Mouse (Mus musculus) G1E (cell line): ENCODE results near the gene Pfas. TPM values are rescaled to one million over a fixed set of nuclear protein-coding genes. Genes with fewer than 3 reads are reported as not detected.

Experiments used
- ATAC-seq: 2 replicates; pipeline ENCODE4 v1.8.0; 2016; ENCODE audit warnings: mild to moderate bottlenecking; ENCODE audit not compliant: insufficient number of reproducible peaks, poor library complexity, low FRiP score, severe bottlenecking; ENCODE audit errors: extremely low read depth
- DNase-seq: peaks from one replicate; pipeline ENCODE4 v3.0.0; 2012; ENCODE audit warnings: low spot score
- H3K27me3 ChIP-seq: 2 replicates; pipeline ENCODE4 v1.6.1; 2012; ENCODE audit warnings: mild to moderate bottlenecking, low read length, inconsistent platforms; ENCODE audit not compliant: insufficient read depth
- H3K36me3 ChIP-seq: replicated peaks from 2 replicates; pipeline ENCODE3; 2012; ENCODE audit warnings: mild to moderate bottlenecking, inconsistent platforms
- H3K4me1 ChIP-seq: 2 replicates; pipeline ENCODE4 v1.6.1; 2012; ENCODE audit warnings: low read depth, low read length, inconsistent platforms, mixed read lengths; ENCODE audit not compliant: insufficient read depth
- H3K4me3 ChIP-seq: 2 replicates; pipeline ENCODE4 v1.5.1; 2012; ENCODE audit warnings: low read depth, mild to moderate bottlenecking, inconsistent platforms, low read length, moderate library complexity, mixed read lengths
- H3K9me3 ChIP-seq: replicated peaks from 2 replicates; pipeline ENCODE4 v1.6.1; 2012; ENCODE audit warnings: inconsistent platforms
- CTCF ChIP-seq: IDR thresholded peaks from 2 replicates; pipeline ENCODE4 v1.5.1; 2012; ENCODE audit warnings: low read depth, low read length, inconsistent platforms, mixed read lengths
- GATA1 ChIP-seq: IDR thresholded peaks from 2 replicates; pipeline ENCODE4 v1.6.1; 2012; ENCODE audit warnings: borderline replicate concordance, low read length, inconsistent platforms, mixed read lengths
- GATA2 ChIP-seq: IDR thresholded peaks from 2 replicates; pipeline ENCODE4 v1.6.1; 2012; ENCODE audit warnings: low read depth, low read length, inconsistent platforms, borderline replicate concordance
- POLR2AphosphoS5 ChIP-seq: IDR thresholded peaks from 2 replicates; pipeline ENCODE4 v1.6.1; 2012; ENCODE audit warnings: low read depth, low read length, inconsistent platforms; ENCODE audit not compliant: insufficient replicate concordance
- TAL1 ChIP-seq: conservative IDR thresholded peaks from 2 replicates; pipeline ENCODE4 v1.6.1; 2012; ENCODE audit warnings: low read depth, low read length, inconsistent platforms, mixed read lengths
- polyA plus RNA-seq: library from polyadenylated mRNA; stranded (reverse); fragments of >175 nt; gene quantifications from 2 replicates; pipeline ENCODE4 v1.2.3, GENCODE M21; 2012
- total RNA-seq, 2 experiments: library from RNA; stranded (forward) in 1 of 2; stranded (reverse) in 1 of 2; fragments of 200-1000 nt in 1 of 2; fragments of >200 nt in 1 of 2; fragmentation: Nextera tagmentation in 1 of 2; gene quantifications; 2 replicates each; pipeline ENCODE4 v1.2.3; 2014 to 2017

The Pfas gene
- total and polyA plus RNA-seq, 3 experiments, result 36.2 to 107 (median 62.8) TPM

GRCm38 (mm10) chr11:69036486-69037230 lies 28.4 kb upstream of the Pfas start:
- Histone ChIP-seq H3K36me3 (peaks cover 50% of the 10 kb centered on the region), H3K27me3 (no peaks in the 10 kb centered on the region), H3K9me3 (no peaks in the 10 kb centered on the region), H3K4me1 (peaks cover 50% of the 10 kb centered on the region), H3K4me3 (peak overlapping the region; percentile 73)
- no peak for TF ChIP-seq CTCF
- ATAC-seq, result no peak
- no peak for DNase-seq

GRCm38 (mm10) chr11:69035849-69036248 lies 27.6 kb upstream of the Pfas start:
- peak; percentile 52; the same call in 1 of the 2 replicates for ATAC-seq
- Histone ChIP-seq H3K4me3 (no peak overlapping the region; the same call in 1 of the 2 replicates), H3K9me3 (no peaks in the 10 kb centered on the region), H3K4me1 (peaks cover 47% of the 10 kb centered on the region), H3K36me3 (peaks cover 58% of the 10 kb centered on the region), H3K27me3 (no peaks in the 10 kb centered on the region)
- DNase-seq, result peak; percentile 71
- peak; percentile 70 for TF ChIP-seq CTCF
- no peak for TF ChIP-seq GATA2
- TF ChIP-seq GATA1, result no peak
- TF ChIP-seq TAL1, result no peak
- TF ChIP-seq POLR2AphosphoS5, result no peak

GRCm38 (mm10) chr11:69035411-69035810 lies 27.2 kb upstream of the Pfas start:
- no peak overlapping the region for H3K4me3 ChIP-seq
- H3K36me3 ChIP-seq, result peaks cover 62% of the 10 kb centered on the region
- H3K4me1 ChIP-seq, result peaks cover 44% of the 10 kb centered on the region
- TF ChIP-seq POLR2AphosphoS5 (no peak), TAL1 (no peak), GATA1 (no peak), GATA2 (no peak), CTCF (no peak)
- H3K27me3 ChIP-seq, result no peaks in the 10 kb centered on the region
- DNase-seq (no peak), ATAC-seq (no peak)
- H3K9me3 ChIP-seq, result no peaks in the 10 kb centered on the region

- Histone ChIP-seq H3K4me3 (no peak overlapping the region), H3K9me3 (no peaks in the 10 kb centered on the region), H3K27me3 (no peaks in the 10 kb centered on the region), H3K36me3 (peaks cover 71% of the 10 kb centered on the region), H3K4me1 (peaks cover 41% of the 10 kb centered on the region)
- TF ChIP-seq CTCF (no peak), GATA2 (no peak), POLR2AphosphoS5 (no peak), TAL1 (no peak), GATA1 (no peak)
- ATAC-seq (no peak), DNase-seq (no peak)
Observed at GRCm38 (mm10) chr11:69034585-69034984, 26.3 kb upstream of the Pfas start.

GRCm38 (mm10) chr11:69033552-69033951 lies 25.3 kb upstream of the Pfas start:
- ATAC-seq (no peak), DNase-seq (no peak)
- Histone ChIP-seq H3K27me3 (no peaks in the 10 kb centered on the region), H3K36me3 (peaks cover 81% of the 10 kb centered on the region), H3K4me3 (no peak overlapping the region), H3K4me1 (peaks cover 31% of the 10 kb centered on the region), H3K9me3 (no peaks in the 10 kb centered on the region)
- TF ChIP-seq TAL1 (no peak), GATA2 (no peak), POLR2AphosphoS5 (no peak), GATA1 (no peak), CTCF (no peak)

GRCm38 (mm10) chr11:69028805-69029204 lies 20.5 kb upstream of the Pfas start:
- Histone ChIP-seq H3K9me3 (no peaks in the 10 kb centered on the region), H3K36me3 (peaks cover 99% of the 10 kb centered on the region), H3K4me1 (peaks cover 3% of the 10 kb centered on the region; the same call in 1 of the 2 replicates), H3K4me3 (no peak overlapping the region), H3K27me3 (no peaks in the 10 kb centered on the region)
- DNase-seq, result no peak
- TF ChIP-seq TAL1 (no peak), GATA1 (no peak), POLR2AphosphoS5 (no peak), CTCF (no peak), GATA2 (no peak)
- no peak for ATAC-seq
